Mouse (Mus musculus): ENCODE data around the gene C1qtnf1.

The C1qtnf1 gene

DNA sequence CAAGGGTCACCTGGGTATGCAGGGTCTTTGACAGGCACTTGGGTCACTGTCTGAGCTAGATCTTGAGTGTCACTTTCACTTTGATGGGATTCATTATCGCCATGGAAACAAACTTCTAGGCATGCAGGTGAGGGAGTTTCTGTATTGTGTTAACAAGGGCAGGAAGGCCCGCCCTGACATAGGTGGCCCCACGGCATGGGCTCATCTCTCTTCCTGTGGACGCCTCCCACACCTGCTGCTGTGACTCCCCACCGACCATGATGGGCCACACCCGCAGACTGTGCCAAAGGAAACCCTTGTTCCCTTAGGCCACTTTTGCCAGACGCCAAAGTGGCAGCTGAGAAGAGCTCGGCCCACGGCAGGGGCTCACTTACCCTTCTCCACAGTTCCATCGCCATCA lies 17.5 kb upstream of the C1qtnf1 start:
- 88% methylated on average over 10 of the region's 10 CpGs for WGBS

DNA sequence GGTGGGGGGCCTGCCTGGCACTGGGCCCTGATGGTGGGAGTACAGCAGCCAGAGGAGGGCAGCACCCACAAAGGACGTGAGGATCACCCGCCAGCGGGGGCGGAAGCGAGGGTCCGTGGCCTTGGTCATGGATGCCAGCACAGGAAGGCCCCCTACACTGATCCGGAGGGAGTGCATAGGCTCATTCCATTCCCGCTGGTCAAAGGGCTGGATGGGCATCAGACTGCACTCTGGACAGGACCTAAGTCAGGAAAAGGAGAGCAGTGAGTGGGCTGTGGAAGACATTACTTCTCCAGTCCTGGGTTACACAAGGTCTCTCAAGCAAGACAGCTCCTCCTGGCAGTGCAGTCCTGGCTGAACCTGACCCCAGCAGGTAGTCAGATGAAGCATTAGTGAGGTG lies 16.7 kb upstream of the C1qtnf1 start:
- WGBS, result 86% methylated on average over 8 of the region's 8 CpGs

- 73% methylated on average over 2 of the region's 2 CpGs for WGBS
These were observed 15.4 kb upstream of the C1qtnf1 start for GRCm38 (mm10) chr11:118412601-118413000.

DNA sequence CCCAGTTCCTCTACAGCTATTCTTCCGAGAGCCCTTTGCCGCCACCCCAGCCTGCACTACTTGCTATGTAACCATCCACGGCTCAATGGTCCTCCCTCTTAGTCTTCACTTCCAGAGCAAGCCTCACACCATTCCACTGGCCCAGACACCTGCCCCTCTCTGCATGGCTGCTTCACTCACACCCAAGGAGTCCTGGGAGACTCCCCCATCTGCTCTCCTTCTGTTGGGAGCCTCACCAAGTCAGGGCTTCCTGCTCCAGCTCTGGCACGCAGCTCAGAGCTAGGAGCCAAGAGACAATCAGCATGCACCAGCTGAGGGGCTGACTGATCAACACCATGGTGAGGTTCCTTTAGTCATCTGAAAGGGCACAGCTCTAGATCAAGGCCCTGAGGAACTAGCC lies 14.9 kb upstream of the C1qtnf1 start:
- WGBS, result 48% methylated on average over 4 of the region's 4 CpGs

- 89% methylated on average over 5 of the region's 5 CpGs for WGBS
These were observed 13.7 kb upstream of the C1qtnf1 start for GRCm38 (mm10) chr11:118414270-118414669.

DNA sequence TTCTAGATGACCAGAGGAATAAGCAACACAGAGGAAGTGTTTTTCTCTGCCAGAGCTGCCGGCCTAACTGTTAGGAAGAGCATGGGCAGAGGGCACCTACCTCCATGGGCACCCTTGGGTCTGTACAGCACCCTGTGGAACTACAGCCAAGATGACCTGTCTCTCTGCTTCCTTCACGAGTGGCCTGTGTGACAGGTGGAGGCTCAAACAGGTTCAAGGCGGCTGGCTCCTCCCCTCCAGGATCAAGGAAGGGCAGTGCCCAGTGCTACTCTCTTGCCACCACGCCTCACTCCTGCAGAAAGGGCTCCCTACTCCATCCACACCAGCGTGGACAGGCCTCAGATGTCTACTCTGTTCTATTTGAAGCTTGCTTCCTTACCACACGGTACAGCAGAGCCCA lies 12.4 kb upstream of the C1qtnf1 start:
- 77% methylated on average over 6 of the region's 6 CpGs for WGBS

DNA sequence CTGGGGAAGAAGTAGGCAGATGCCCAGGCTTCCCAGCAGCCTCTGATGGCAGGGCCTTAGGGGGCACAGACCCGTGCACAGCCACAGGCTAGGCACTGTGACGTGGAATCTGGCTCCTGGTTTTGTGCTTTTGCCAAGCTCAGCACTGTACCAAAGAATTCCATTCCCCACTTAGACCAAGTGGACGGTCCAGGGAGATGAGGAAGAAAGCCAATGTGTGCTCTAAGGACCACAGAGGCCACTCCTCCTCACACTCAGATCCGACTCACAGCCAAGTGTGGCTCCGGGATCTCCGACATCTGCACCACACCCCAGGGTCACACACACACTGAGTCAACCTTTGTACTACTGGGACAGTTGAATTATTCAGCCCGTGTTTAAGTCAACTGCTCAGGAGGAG lies 12.0 kb upstream of the C1qtnf1 start:
- 64% methylated on average over 7 of the region's 7 CpGs for WGBS

GRCm38 (mm10) chr11:118417496-118417895 lies 10.5 kb upstream of the C1qtnf1 start:
- 91% methylated on average over 9 of the region's 9 CpGs for WGBS

- under 1% methylated on average over 12 of the region's 12 CpGs for WGBS
These were observed 9.6 kb upstream of the C1qtnf1 start for GRCm38 (mm10) chr11:118418442-118418833.

DNA sequence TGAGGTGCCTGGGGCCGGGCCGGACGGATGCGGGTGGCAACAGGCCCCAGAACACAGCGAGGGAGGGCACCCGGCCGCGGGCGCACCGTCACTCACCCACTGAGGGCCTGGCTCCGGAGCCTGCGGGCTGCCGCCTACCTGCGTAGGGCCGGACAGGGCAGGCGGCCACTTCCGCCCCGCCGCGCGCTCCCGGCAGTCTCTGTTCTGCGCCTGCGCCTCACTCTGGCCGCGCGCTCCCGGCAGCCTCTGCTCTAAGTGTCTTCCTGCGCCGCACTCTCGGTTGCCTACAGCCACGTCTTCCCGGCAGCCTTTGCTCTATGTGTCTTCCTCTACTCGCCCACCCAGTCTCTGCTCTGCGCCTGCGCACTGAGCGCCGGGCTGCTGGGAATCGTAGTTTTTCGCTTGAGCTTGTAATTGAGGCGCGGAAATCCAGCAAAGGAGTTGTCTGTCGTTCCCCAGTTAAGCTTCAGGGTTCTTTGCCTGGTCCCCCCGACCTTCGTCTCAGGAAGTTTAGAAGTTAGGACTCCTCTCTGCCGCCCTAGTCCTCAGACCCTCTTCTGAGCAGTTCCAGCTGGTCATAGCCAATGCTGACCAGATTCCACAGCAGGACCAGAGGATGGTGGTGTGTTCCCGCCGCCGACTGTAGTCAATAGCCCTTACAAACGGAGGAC lies 9.0 kb upstream of the C1qtnf1 start, which contains the start of gene Cant1:
TSS of gene Cant1 (minus strand) at position 253 of the 671 bp plus-strand sequence.
- WGBS, result under 1% methylated on average over 50 of the region's 50 CpGs

GRCm38 (mm10) chr11:118420261-118420660 lies 7.7 kb upstream of the C1qtnf1 start:
- 79% methylated on average over 7 of the region's 7 CpGs for WGBS

DNA sequence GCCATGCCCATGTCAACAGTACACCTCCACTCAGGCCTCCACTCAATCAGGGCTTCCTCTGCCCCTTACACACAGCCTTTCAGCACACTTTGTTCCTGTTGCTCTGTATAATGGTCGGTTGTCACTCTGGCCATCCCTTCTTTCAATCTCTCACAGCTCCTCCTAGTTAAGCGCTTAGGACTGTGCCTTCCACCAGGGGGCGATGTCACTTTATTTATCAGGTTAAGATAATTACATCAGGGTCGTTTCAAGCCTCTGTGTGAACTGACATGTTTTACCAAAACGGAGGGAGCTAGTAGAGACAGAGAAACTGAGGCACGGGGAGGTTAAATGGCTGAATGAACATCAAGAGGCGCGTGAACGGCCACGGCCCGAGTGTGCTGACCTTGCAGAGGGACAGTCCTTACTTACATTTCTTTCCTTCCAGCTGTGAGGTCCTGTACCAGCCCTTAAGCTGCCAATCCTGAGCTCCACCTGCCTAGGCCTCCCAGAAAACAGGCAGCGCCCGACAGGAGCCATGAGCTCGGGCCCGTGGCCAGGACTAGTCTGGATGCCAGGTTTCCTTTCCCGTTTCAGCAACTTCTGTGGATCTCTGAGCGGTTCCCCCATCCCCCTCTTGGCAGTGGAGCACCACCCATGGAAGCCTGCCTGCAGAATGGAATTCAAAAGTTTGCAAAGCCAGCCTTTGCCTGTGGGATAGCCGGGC lies 4.6 kb upstream of the C1qtnf1 start:
- under 1% methylated on average over 18 of the region's 18 CpGs for WGBS

GRCm38 (mm10) chr11:118424621-118425335 lies 3.2 kb upstream of the C1qtnf1 start:
- 69% methylated on average over 13 of the region's 13 CpGs for WGBS

DNA sequence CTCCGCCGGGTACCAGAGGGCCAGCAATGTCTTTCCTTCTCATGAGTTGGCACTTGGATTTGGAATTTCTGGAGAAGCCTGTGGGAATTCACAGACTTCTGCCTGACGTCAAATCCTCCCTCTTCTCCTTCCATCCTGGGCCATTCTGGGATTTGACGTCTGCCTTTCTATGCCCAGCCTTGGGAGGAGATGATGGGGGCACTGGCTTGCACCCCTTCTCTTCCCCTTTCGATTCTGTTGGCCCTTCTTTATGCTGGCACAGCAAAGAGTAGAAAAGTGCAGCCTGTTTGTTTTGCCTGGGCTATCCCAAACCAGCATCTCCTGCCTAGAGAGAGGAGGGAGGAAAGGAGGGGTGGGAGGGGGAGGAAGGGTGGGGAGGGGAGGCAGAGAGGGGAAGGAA lies 1.2 kb upstream of the C1qtnf1 start:
- WGBS, result 66% methylated on average over 5 of the region's 5 CpGs

- WGBS, result 72% methylated on average over 3 of the region's 3 CpGs
These were observed 680 bp upstream of the C1qtnf1 start for GRCm38 (mm10) chr11:118427266-118427779.

DNA sequence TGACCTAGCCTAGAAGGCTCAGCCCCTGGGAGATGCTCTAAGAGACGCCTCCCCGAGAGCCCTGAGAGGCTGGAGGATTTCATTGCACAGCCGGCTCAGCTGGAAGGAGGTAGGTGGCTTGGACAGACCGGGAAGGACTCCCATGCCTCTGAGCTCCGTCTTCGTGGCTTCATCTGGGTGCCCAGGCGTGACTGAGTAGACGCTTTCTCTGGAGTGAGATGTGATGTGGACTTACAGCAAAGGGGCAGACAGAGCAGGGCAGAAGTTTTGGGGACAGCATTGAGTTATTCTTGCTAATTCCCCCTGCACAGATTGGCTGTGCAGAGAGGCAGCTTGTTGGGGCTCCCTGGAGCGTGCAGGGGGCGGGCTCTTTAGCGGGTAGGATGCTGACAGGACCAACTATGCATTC lies 461 bp downstream of the C1qtnf1 start:
- 10% methylated on average over 11 of the region's 11 CpGs for WGBS

GRCm38 (mm10) chr11:118428944-118429709 lies 1.1 kb downstream of the C1qtnf1 start:
- WGBS, result 69% methylated on average over 8 of the region's 8 CpGs

GRCm38 (mm10) chr11:118430291-118430885 lies 2.4 kb downstream of the C1qtnf1 start:
- WGBS, result 29% methylated on average over 4 of the region's 4 CpGs

- WGBS, result 79% methylated on average over 16 of the region's 16 CpGs
These were observed 3.3 kb downstream of the C1qtnf1 start for GRCm38 (mm10) chr11:118431100-118431948.

- WGBS, result 38% methylated on average over 10 of the region's 10 CpGs
These were observed 5.4 kb downstream of the C1qtnf1 start for GRCm38 (mm10) chr11:118433398-118433868.
